Comparison of ENCODE assay signal across 23 mouse cellular contexts in genomic region chr17:25584646-25585045, GRCm38 (mm10). TPM values are rescaled to one million over a fixed set of nuclear protein-coding genes. Genes with fewer than 3 reads are reported as not detected.
"Had no signal": no experiment of that assay in that cellular context is flagged by ENCODE, and none has a peak within 500 bp of the region (broad histone marks: within the 10 kb centered on the region; RNA-seq: fewer than 3 reads in every experiment).

No protein-coding gene starts in this region.

- H3K9me3 ChIP-seq: intestine, embryonic 15.5 days; liver, embryonic 15.5 days; lung, embryonic 15.5 days; midbrain, embryonic 12.5 days; midbrain, embryonic 15.5 days; neural tube, embryonic 13.5 days; stomach, embryonic 15.5 days had no signal

- H3K27ac ChIP-seq: intestine, embryonic 15.5 days; kidney, postnatal 0 days; left cerebral cortex, adult 2 months; liver, embryonic 15.5 days; lung, embryonic 15.5 days; midbrain, embryonic 12.5 days; midbrain, embryonic 15.5 days; neural tube, embryonic 13.5 days; stomach, embryonic 15.5 days had no signal

- DNase-seq: layer of hippocampus, postnatal 36 days; lung, adult 18-20 months; lung, postnatal 10 days; lung, postnatal 4 days; retina, postnatal 1 day; right cerebral cortex, postnatal 25 days; spleen, adult 18-20 months; thymus, postnatal 25 days had no signal

- ATAC-seq: hindbrain, embryonic 16.5 days; intestine, embryonic 15.5 days; midbrain, embryonic 15.5 days had no signal

- H3K4me3 ChIP-seq: intestine, embryonic 15.5 days; left cerebral cortex, adult 2 months; liver, embryonic 15.5 days; lung, embryonic 15.5 days; midbrain, embryonic 12.5 days; midbrain, embryonic 15.5 days; myocyte; neural tube, embryonic 13.5 days; stomach, embryonic 15.5 days had no signal

- H3K9ac ChIP-seq: intestine, embryonic 15.5 days; liver, embryonic 15.5 days; lung, embryonic 15.5 days; midbrain, embryonic 12.5 days; midbrain, embryonic 15.5 days; neural tube, embryonic 13.5 days; stomach, embryonic 15.5 days had no signal

- H3K4me2 ChIP-seq: intestine, embryonic 15.5 days; liver, embryonic 11.5 days; liver, embryonic 15.5 days; lung, embryonic 15.5 days; midbrain, embryonic 12.5 days; midbrain, embryonic 15.5 days; neural tube, embryonic 13.5 days; stomach, embryonic 15.5 days had no signal

- H3K27me3 ChIP-seq: intestine, embryonic 15.5 days; liver, embryonic 15.5 days; lung, embryonic 15.5 days; midbrain, embryonic 12.5 days; midbrain, embryonic 15.5 days; neural tube, embryonic 13.5 days; stomach, embryonic 15.5 days had no signal

- H3K36me3 ChIP-seq: midbrain, embryonic 15.5 days had no signal

RNA-seq across cellular contexts. Expression of gene Sox8, which starts 14.2 kb away (rescaled TPM):
- total RNA-seq: megakaryocyte progenitor cell, adult 5-6 weeks; megakaryocyte-erythroid progenitor cell, adult 5-6 weeks; neutrophil, adult 5-6 weeks had no signal
